Mouse (Mus musculus) stomach, postnatal 0 days (tissue): ENCODE measurements around the gene 1110017D15Rik.

Experiments
- CTCF ChIP-seq: IDR thresholded peaks from 2 replicates; pipeline ENCODE4 v1.5.1; 2016; ENCODE audit warnings: antibody characterized with exemption, low read depth, mild to moderate bottlenecking, moderate library complexity
- EP300 ChIP-seq: optimal IDR thresholded peaks from 2 replicates; pipeline ENCODE3; 2016; ENCODE audit warnings: antibody characterized with exemption

DNA sequence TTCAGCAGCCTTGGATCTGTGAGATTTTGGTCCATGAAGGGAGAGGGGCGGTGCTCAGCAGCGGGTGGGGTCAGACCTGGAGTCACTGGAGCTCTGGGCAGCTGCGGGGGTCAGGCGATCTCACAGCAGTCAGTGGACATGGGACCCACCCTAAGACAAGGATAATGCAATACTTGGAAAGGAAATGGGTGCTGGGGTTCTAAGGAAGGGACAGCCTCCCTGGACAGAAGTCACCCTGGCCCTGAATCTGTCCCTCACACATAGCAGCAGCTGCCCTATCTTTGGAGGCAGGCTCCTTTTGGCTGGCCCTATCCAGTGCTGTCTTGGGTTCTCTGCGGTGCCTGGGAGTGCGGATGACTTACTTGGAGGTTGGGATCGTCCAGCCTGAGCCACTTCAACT is 6.7 kb upstream of the 1110017D15Rik start:
- TF ChIP-seq EP300 (no peak), CTCF (no peak)
